Mouse (Mus musculus) layer of hippocampus, adult 9-10 months (tissue): ENCODE results near the gene Nat8f2.

Experiments used
- DNase-seq: peaks from one replicate; pipeline ENCODE4 v3.0.0; 2022; ENCODE audit warnings: low spot score

Gene Nat8f2

GRCm38 (mm10) chr6:85822286-85822685 is 46.7 kb downstream of the Nat8f2 start:
- no peak for DNase-seq

DNA sequence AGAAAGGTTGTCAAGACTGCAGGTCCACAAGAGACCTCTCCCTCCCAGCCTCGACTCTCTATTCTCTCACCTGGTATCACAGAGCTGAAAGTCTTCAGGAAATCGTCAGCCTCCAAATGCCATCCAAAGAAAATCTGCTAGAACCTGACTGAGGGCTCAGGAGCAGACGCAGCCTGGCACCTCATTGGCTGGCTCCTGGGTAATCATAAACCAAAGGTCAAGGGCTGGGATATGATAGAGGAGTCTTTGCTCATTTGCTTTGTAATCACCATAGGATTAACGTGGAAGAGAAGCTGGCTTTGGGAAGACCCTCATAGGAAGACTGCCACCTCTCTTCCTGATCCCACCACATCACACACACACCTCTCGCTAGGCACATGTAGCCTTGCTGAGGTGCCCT is 48.1 kb downstream of the Nat8f2 start, which contains the start of the genes Nat8f6 and Nat8f5:
Gene Nat8f6, minus strand, starts transcription at position 118 of the 400 bp plus-strand sequence.
Gene Nat8f5, minus strand, starts transcription at position 136 of the 400 bp plus-strand sequence.
- DNase-seq = no peak

- no peak for DNase-seq
Observed at GRCm38 (mm10) chr6:85818338-85818737, 50.6 kb downstream of the Nat8f2 start.
